Mouse (Mus musculus): ENCODE measurements around the gene Prkch. TPM values are rescaled to one million over a fixed set of nuclear protein-coding genes. Genes with fewer than 3 reads are reported as not detected.

Gene Prkch
- polyA plus RNA-seq, 1 experiment from 2014 or later: 4.7 TPM

- no peaks in the 10 kb centered on the region for H3K27me3 ChIP-seq (replicated peaks; ENCODE audit: control insufficient read depth, insufficient read depth, low read length)
- no peak overlapping the region for H3K4me2 ChIP-seq (ENCODE audit: low read length)
- no peak overlapping the region; the same call in 1 of the 2 replicates for H3K27ac ChIP-seq (ENCODE audit: low read depth, low read length)
- H3K4me1 ChIP-seq (ENCODE audit: control insufficient read depth, insufficient read depth, low read length): peaks cover 7% of the 10 kb centered on the region
- H3K9ac ChIP-seq (ENCODE audit: low read length): no peak overlapping the region
- H3K36me3 ChIP-seq (ENCODE audit: control insufficient read depth, insufficient read depth, low read length): no peaks in the 10 kb centered on the region
- H3K4me3 ChIP-seq (ENCODE audit: low read depth, low read length): no peak overlapping the region
- DNase-seq (ENCODE audit: low spot score) (no peak), ATAC-seq (no peak)
- H3K9me3 ChIP-seq (replicated peaks; ENCODE audit: control insufficient read depth, low read length): no peaks in the 10 kb centered on the region
- WGBS: 70% methylated on average over 11 of the region's 11 CpGs
Observed at GRCm38 (mm10) chr12:73813016-73813900, 228.7 kb downstream of the Prkch start.

- Histone ChIP-seq H3K4me2 (ENCODE audit: low read length) (no peak overlapping the region), H3K9ac (ENCODE audit: low read length) (no peak overlapping the region), H3K36me3 (ENCODE audit: control insufficient read depth, insufficient read depth, low read length) (no peaks in the 10 kb centered on the region), H3K9me3 (replicated peaks; ENCODE audit: control insufficient read depth, low read length) (no peaks in the 10 kb centered on the region), H3K27me3 (replicated peaks; ENCODE audit: control insufficient read depth, insufficient read depth, low read length) (no peaks in the 10 kb centered on the region), H3K4me1 (ENCODE audit: control insufficient read depth, insufficient read depth, low read length) (peaks cover 7% of the 10 kb centered on the region), H3K27ac (ENCODE audit: low read depth, low read length) (no peak overlapping the region), H3K4me3 (ENCODE audit: low read depth, low read length) (no peak overlapping the region)
- ATAC-seq (no peak), DNase-seq (ENCODE audit: low spot score) (no peak)
- WGBS: 91% methylated on average over 5 of the region's 5 CpGs
Observed at GRCm38 (mm10) chr12:73814056-73814735, 229.6 kb downstream of the Prkch start.

GRCm38 (mm10) chr12:73814897-73815296, 230.3 kb downstream of the Prkch start:
- no peak overlapping the region for H3K27ac ChIP-seq (ENCODE audit: low read depth, low read length)
- H3K4me3 ChIP-seq (ENCODE audit: low read depth, low read length): no peak overlapping the region
- no peak overlapping the region for H3K4me2 ChIP-seq (ENCODE audit: low read length)
- ATAC-seq (no peak), DNase-seq (ENCODE audit: low spot score) (no peak)
- no peaks in the 10 kb centered on the region for H3K9me3 ChIP-seq (replicated peaks; ENCODE audit: control insufficient read depth, low read length)
- H3K27me3 ChIP-seq (replicated peaks; ENCODE audit: control insufficient read depth, insufficient read depth, low read length): no peaks in the 10 kb centered on the region
- no peaks in the 10 kb centered on the region for H3K36me3 ChIP-seq (ENCODE audit: control insufficient read depth, insufficient read depth, low read length)
- H3K4me1 ChIP-seq (ENCODE audit: control insufficient read depth, insufficient read depth, low read length): peaks cover 5% of the 10 kb centered on the region
- 86% methylated on average over 2 of the region's 2 CpGs for WGBS
- H3K9ac ChIP-seq (ENCODE audit: low read length): no peak overlapping the region

- no peak overlapping the region for H3K27ac ChIP-seq (ENCODE audit: low read depth, low read length)
- ATAC-seq (no peak), DNase-seq (ENCODE audit: low spot score) (no peak)
- no peaks in the 10 kb centered on the region for H3K9me3 ChIP-seq (replicated peaks; ENCODE audit: control insufficient read depth, low read length)
- no peak overlapping the region for H3K9ac ChIP-seq (ENCODE audit: low read length)
- H3K4me2 ChIP-seq (ENCODE audit: low read length): no peak overlapping the region
- no peaks in the 10 kb centered on the region for H3K36me3 ChIP-seq (ENCODE audit: control insufficient read depth, insufficient read depth, low read length)
- H3K4me1 ChIP-seq (ENCODE audit: control insufficient read depth, insufficient read depth, low read length): peaks cover 3% of the 10 kb centered on the region; the same call in 1 of the 2 replicates
- no peak overlapping the region for H3K4me3 ChIP-seq (ENCODE audit: low read depth, low read length)
- WGBS: 63% methylated on average over 4 of the region's 4 CpGs
- no peaks in the 10 kb centered on the region for H3K27me3 ChIP-seq (replicated peaks; ENCODE audit: control insufficient read depth, insufficient read depth, low read length)
Observed at GRCm38 (mm10) chr12:73815463-73815862, 230.9 kb downstream of the Prkch start.

GRCm38 (mm10) chr12:73815892-73816291, 231.3 kb downstream of the Prkch start:
- no peak for ATAC-seq

GRCm38 (mm10) chr12:73816866-73817265, 232.3 kb downstream of the Prkch start:
- no peaks in the 10 kb centered on the region for H3K4me1 ChIP-seq (ENCODE audit: control insufficient read depth, insufficient read depth, low read length)
- 80% methylated on average over 1 of the region's 1 CpGs for WGBS

More at GRCm38 (mm10) chr12:73815892-73816291, 231.3 kb downstream of the Prkch start:
- Histone ChIP-seq H3K9ac (ENCODE audit: low read length) (no peak overlapping the region), H3K27ac (ENCODE audit: low read depth, low read length) (no peak overlapping the region), H3K4me2 (ENCODE audit: low read length) (no peak overlapping the region), H3K4me3 (ENCODE audit: low read depth, low read length) (no peak overlapping the region), H3K4me1 (ENCODE audit: control insufficient read depth, insufficient read depth, low read length) (no peaks in the 10 kb centered on the region; the same call in 1 of the 2 replicates), H3K36me3 (ENCODE audit: control insufficient read depth, insufficient read depth, low read length) (no peaks in the 10 kb centered on the region), H3K27me3 (replicated peaks; ENCODE audit: control insufficient read depth, insufficient read depth, low read length) (no peaks in the 10 kb centered on the region), H3K9me3 (replicated peaks; ENCODE audit: control insufficient read depth, low read length) (no peaks in the 10 kb centered on the region)
- 61% methylated on average over 2 of the region's 2 CpGs for WGBS
- DNase-seq (ENCODE audit: low spot score): no peak

GRCm38 (mm10) chr12:73818801-73819200, 234.2 kb downstream of the Prkch start:
- WGBS: 45% methylated on average over 1 of the region's 1 CpGs
- ATAC-seq: no peak

More at GRCm38 (mm10) chr12:73816866-73817265, 232.3 kb downstream of the Prkch start:
- Histone ChIP-seq H3K4me2 (ENCODE audit: low read length) (no peak overlapping the region), H3K27ac (ENCODE audit: low read depth, low read length) (no peak overlapping the region), H3K4me3 (ENCODE audit: low read depth, low read length) (no peak overlapping the region), H3K27me3 (replicated peaks; ENCODE audit: control insufficient read depth, insufficient read depth, low read length) (no peaks in the 10 kb centered on the region), H3K36me3 (ENCODE audit: control insufficient read depth, insufficient read depth, low read length) (no peaks in the 10 kb centered on the region), H3K9me3 (replicated peaks; ENCODE audit: control insufficient read depth, low read length) (no peaks in the 10 kb centered on the region), H3K9ac (ENCODE audit: low read length) (no peak overlapping the region)
- DNase-seq (ENCODE audit: low spot score): no peak
- no peak for ATAC-seq

GRCm38 (mm10) chr12:73821176-73821575, 236.6 kb downstream of the Prkch start:
- H3K9ac ChIP-seq (ENCODE audit: low read length): no peak overlapping the region
- 93% methylated on average over 4 of the region's 4 CpGs for WGBS
- H3K27ac ChIP-seq (ENCODE audit: low read depth, low read length): no peak overlapping the region
- no peak overlapping the region for H3K4me3 ChIP-seq (ENCODE audit: low read depth, low read length)
- no peaks in the 10 kb centered on the region for H3K36me3 ChIP-seq (ENCODE audit: control insufficient read depth, insufficient read depth, low read length)
- no peaks in the 10 kb centered on the region for H3K27me3 ChIP-seq (replicated peaks; ENCODE audit: control insufficient read depth, insufficient read depth, low read length)
- DNase-seq (ENCODE audit: low spot score) (no peak), ATAC-seq (no peak)
- H3K9me3 ChIP-seq (replicated peaks; ENCODE audit: control insufficient read depth, low read length): no peaks in the 10 kb centered on the region
- no peak overlapping the region for H3K4me2 ChIP-seq (ENCODE audit: low read length)
- H3K4me1 ChIP-seq (ENCODE audit: control insufficient read depth, insufficient read depth, low read length): no peaks in the 10 kb centered on the region

More at GRCm38 (mm10) chr12:73818801-73819200, 234.2 kb downstream of the Prkch start:
- Histone ChIP-seq H3K9me3 (replicated peaks; ENCODE audit: control insufficient read depth, low read length) (no peaks in the 10 kb centered on the region), H3K27ac (ENCODE audit: low read depth, low read length) (no peak overlapping the region), H3K4me2 (ENCODE audit: low read length) (no peak overlapping the region), H3K4me1 (ENCODE audit: control insufficient read depth, insufficient read depth, low read length) (no peaks in the 10 kb centered on the region), H3K4me3 (ENCODE audit: low read depth, low read length) (no peak overlapping the region), H3K27me3 (replicated peaks; ENCODE audit: control insufficient read depth, insufficient read depth, low read length) (no peaks in the 10 kb centered on the region), H3K9ac (ENCODE audit: low read length) (no peak overlapping the region), H3K36me3 (ENCODE audit: control insufficient read depth, insufficient read depth, low read length) (no peaks in the 10 kb centered on the region)
- no peak for DNase-seq (ENCODE audit: low spot score)

GRCm38 (mm10) chr12:73822331-73822730, 237.7 kb downstream of the Prkch start:
- Histone ChIP-seq H3K9me3 (replicated peaks; ENCODE audit: control insufficient read depth, low read length) (no peaks in the 10 kb centered on the region), H3K4me1 (ENCODE audit: control insufficient read depth, insufficient read depth, low read length) (no peaks in the 10 kb centered on the region), H3K36me3 (ENCODE audit: control insufficient read depth, insufficient read depth, low read length) (no peaks in the 10 kb centered on the region), H3K27me3 (replicated peaks; ENCODE audit: control insufficient read depth, insufficient read depth, low read length) (no peaks in the 10 kb centered on the region), H3K4me2 (ENCODE audit: low read length) (no peak overlapping the region), H3K9ac (ENCODE audit: low read length) (no peak overlapping the region), H3K27ac (ENCODE audit: low read depth, low read length) (no peak overlapping the region), H3K4me3 (ENCODE audit: low read depth, low read length) (no peak overlapping the region)
- no peak for ATAC-seq
- DNase-seq (ENCODE audit: low spot score): no peak
- 88% methylated on average over 12 of the region's 12 CpGs for WGBS
